Mouse (Mus musculus) bone marrow macrophage, adult 2 months (primary cell): ENCODE data around the gene Pphln1. TPM values are rescaled to one million over a fixed set of nuclear protein-coding genes. Genes with fewer than 3 reads are reported as not detected.

Source experiments
- H3K27ac ChIP-seq: 2 replicates; pipeline ENCODE4 v1.5.1; 2012; ENCODE audit warnings: low read depth, low read length; ENCODE audit not compliant: insufficient read depth
- H3K4me1 ChIP-seq: 2 replicates; pipeline ENCODE4 v1.6.1; 2012; ENCODE audit warnings: low read length; ENCODE audit not compliant: control insufficient read depth, insufficient read depth
- H3K4me3 ChIP-seq: 2 replicates; pipeline ENCODE4 v1.5.1; 2012; ENCODE audit warnings: mild to moderate bottlenecking, low read length, moderate library complexity; ENCODE audit not compliant: insufficient read depth
- CTCF ChIP-seq: IDR thresholded peaks from 2 replicates; pipeline ENCODE4 v1.5.1; 2012; ENCODE audit warnings: low read depth, mild to moderate bottlenecking, low read length, moderate library complexity
- POLR2A ChIP-seq: IDR thresholded peaks from 2 replicates; pipeline ENCODE4 v1.6.1; 2012; ENCODE audit warnings: mild to moderate bottlenecking, low read depth, low read length, borderline replicate concordance
- polyA plus RNA-seq: library from polyadenylated mRNA; stranded (reverse); fragments of >200 nt; gene quantifications from 2 replicates; pipeline ENCODE4 v1.2.4, GENCODE M21; 2012; ENCODE audit not compliant: missing spikeins, insufficient read depth, insufficient read length

Gene Pphln1
- polyA plus RNA-seq, 1 experiment, result 25.5 TPM

DNA sequence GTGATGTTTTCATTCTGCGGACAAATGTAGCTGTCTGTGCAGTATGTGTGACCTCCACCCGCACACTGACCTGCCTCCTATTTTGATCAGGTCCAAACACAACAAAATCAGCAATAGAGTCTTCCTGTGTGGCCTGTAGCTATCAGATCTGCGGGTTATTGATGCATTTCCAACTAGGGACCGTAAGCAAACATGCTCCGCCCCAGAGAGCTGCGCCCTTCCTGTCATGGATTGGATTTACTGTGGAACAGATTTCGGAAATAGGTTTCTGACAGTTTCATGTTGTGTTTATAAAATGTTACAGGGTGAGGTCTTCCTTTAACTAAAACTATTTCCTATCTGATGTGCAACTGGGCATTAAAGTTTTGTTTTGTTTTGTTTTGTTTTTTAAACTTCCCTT is 87.9 kb downstream of the Pphln1 start:
- H3K4me3 ChIP-seq, result no peak overlapping the region
- H3K27ac ChIP-seq, result peak overlapping the region; percentile 18
- TF ChIP-seq CTCF, result no peak
- no peak for TF ChIP-seq POLR2A
- H3K4me1 ChIP-seq, result peaks cover 17% of the 10 kb centered on the region

DNA sequence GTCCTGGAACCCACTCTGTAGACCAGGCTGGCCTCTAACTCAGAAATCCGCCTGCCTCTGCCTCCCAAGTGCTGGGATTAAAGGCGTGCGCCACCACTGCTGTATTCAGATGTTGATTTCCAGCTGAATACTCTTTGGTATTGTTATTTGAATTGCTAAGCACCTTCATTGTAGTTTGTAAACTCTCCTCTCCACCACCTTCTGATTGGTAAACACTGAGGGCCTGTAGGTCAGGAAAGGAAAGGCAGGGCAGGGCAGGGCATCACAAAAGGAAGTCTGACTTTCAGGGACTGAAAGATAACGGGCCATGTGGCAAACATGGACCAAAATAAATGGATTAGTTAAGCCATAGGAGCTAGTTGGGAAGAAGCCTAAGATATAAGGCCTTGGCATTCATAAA is 91.4 kb downstream of the Pphln1 start:
- Histone ChIP-seq H3K4me3 (no peak overlapping the region), H3K4me1 (peaks cover 6% of the 10 kb centered on the region), H3K27ac (no peak overlapping the region)
- TF ChIP-seq CTCF (no peak), POLR2A (no peak)

DNA sequence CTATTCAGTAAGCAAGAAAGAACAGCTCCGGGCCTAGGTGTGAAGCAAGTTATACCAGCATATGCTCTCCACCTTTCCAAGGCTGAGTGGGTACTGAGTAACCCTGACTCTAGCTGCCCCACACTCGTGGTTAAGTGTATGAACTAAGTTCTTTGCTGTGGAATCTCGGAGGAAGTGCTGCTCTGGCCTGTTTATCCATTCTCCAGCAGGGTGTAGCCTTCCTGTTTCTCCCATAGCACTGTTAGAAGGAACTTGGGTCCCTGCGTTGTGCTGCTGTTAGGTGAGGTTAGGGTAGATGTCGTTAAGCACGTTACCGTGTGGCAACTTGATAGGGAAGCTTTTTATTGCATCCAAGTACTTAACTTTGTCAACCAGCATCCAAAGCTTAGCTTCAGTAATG is 96.5 kb downstream of the Pphln1 start:
- H3K27ac ChIP-seq, result no peak overlapping the region
- no peak overlapping the region for H3K4me3 ChIP-seq
- no peak for TF ChIP-seq POLR2A
- no peak for TF ChIP-seq CTCF
- H3K4me1 ChIP-seq, result no peaks in the 10 kb centered on the region; the same call in 1 of the 2 replicates

DNA sequence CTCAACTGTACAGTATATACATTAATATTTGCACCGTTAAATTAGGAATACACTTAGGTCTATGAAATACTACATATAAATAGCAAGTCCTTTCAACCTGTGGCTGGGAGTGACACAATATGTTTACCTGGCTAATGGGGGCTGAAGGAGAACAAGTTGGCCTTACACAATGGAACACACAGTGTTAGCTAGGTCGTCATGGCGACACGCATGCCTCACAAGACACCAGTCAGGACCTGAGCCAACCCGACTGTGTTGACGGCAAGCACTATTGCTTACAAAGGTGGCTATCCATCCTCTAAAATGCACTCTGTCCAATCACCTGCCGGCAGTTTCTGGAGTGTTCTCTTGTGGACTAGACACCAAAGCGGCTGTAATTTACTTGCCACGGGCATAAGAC is 101.7 kb downstream of the Pphln1 start:
- no peak overlapping the region for H3K4me3 ChIP-seq
- TF ChIP-seq CTCF, result no peak
- TF ChIP-seq POLR2A, result no peak
- H3K27ac ChIP-seq, result no peak overlapping the region
- no peaks in the 10 kb centered on the region; the same call in 1 of the 2 replicates for H3K4me1 ChIP-seq

DNA sequence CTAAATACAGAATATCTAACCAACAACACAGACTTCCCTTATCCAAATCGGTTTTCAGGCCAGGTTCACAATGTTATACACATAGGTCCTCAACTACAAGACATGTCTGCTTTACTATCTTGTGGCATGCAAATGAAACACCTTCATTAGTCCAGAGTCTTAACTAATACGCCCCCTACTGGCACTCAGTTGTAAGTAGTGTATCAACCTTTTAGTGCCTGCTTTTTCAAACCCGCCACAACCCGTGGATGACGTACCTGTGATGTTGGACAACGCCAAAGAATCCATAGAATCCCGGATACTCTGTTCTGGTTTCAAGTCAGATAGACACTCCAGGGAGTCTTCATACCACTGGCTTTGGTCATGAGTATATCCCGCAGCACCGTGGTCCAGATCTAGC is 104.6 kb downstream of the Pphln1 start:
- Histone ChIP-seq H3K4me3 (no peak overlapping the region), H3K27ac (no peak overlapping the region), H3K4me1 (no peaks in the 10 kb centered on the region)
- no peak for TF ChIP-seq POLR2A

DNA sequence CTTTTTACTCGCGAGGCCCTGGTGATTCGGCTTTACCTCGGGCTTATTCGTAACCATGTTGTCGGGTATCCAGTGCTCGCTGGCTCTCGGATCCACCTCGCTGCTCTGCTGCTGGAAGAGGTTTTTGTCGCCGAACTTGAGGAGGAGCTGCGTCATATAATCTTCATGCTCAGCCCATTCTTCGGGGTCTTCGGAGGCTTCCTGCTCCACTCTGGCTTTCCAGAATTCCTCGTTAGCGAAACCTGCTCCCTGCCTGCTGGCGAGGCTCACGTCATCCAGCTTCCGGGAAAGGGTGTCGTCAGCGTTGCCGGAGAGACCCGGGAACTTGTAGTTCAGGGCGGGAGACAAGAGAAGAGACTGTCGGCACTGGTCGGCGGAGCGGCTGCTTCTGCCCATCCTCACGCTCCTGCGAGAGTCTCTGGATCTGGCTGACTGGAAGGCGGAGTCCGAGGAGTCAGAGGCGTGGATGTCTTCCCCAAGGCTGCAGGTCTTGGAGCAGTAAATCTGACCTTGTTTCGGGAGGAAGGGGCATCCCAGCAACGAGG is 105.1 kb downstream of the Pphln1 start:
- Histone ChIP-seq H3K4me3 (no peak overlapping the region), H3K4me1 (no peaks in the 10 kb centered on the region), H3K27ac (no peak overlapping the region)
- no peak for TF ChIP-seq POLR2A
- no peak for TF ChIP-seq CTCF

DNA sequence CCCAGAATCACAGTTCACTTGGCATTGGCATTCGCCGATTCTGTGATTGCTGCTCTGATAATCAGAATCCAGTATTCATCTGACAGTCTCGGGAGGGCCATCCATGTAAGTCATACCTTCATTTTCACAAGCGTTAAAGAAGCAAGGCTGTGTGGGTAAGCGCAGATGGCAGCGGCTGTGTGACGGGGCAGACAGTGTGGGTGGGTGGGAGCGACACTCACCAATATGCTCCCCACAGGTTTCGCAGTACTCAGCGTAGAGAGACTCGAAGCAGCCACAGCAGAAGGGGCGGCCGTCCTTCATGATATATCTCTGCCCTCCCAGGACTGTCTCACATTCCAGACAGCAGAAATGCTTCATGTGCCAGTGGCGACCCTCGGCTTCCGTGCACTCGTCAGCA is 106.7 kb downstream of the Pphln1 start:
- Histone ChIP-seq H3K4me1 (no peaks in the 10 kb centered on the region), H3K4me3 (no peak overlapping the region), H3K27ac (no peak overlapping the region)
- TF ChIP-seq CTCF (no peak), POLR2A (no peak)

DNA sequence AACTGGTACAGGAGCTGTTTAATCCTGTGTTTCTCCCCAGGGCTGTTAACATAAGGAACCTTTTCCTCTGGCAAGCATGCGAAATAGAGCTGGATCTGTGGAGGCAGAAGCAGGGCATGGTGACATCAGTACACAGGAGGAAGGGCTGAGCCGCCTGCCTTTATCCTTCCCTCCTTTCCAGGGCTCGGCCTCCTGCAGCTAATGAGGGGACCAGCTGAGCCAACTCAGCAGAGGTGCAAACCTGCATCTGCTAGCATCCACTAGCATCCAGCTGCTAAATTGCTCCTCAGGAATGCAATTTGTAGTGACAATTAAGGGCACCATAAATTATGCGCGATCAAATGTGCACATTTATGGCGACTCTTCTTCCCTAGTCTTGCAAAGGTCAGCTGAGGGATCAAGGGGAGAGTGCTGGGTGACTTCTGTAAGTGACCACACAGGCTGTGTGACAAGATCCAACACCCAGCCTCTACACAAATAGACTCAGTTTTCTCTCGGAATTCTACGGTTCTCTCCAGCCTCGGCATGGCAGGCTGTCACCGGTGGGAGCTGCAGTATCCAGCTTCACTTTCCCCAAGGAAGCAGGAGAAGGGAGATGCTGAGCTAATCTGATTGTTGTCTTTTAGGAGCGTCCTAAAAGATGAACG is 112.7 kb downstream of the Pphln1 start:
- no peaks in the 10 kb centered on the region for H3K4me1 ChIP-seq
- no peak overlapping the region for H3K4me3 ChIP-seq
- no peak overlapping the region for H3K27ac ChIP-seq
- TF ChIP-seq POLR2A (no peak), CTCF (no peak)

DNA sequence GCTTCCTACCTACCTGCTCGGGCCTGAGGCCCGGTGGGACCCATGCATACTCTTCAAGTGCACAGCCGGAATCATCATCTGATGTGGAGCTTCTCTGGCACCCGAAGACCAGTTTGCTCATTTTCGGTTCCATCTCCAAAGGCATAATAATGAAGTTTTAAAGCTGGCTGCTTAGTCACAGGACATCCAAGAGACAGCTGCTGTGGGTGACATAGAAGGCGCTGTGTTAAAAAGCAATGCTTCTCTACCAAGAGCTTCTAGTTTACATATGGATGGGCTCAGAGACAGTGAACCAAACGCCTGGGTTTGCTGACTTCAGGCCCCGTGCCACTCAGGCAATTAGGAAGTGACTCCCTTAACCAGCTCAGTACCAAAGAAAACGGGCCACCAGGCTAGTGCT is 114.3 kb downstream of the Pphln1 start:
- H3K4me3 ChIP-seq, result no peak overlapping the region
- TF ChIP-seq CTCF (no peak), POLR2A (no peak)
- H3K4me1 ChIP-seq, result no peaks in the 10 kb centered on the region
- H3K27ac ChIP-seq, result no peak overlapping the region

DNA sequence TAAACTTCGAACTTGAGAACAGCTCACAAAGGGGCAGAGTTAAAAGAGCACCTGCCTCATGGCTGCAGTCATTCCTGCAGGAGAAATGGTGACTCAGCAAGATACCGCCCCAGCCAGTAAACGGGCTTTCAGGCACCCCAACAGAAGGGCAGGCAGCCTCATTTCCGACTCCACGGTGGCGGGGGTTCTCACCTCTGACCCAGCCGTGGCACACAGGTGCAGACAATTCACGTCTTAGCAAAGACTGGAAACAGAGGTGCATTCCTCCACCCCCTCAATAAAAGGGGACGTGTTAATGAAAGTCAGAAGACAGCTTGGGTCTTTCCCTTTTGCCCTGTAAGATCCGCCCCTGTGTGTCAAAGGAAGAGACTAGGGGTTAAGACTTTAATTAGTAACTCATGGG is 115.8 kb downstream of the Pphln1 start:
- Histone ChIP-seq H3K4me3 (no peak overlapping the region), H3K4me1 (0 out of 2 replicates have a peak, but pooled peaks cover 2% of the 10 kb centered on the region), H3K27ac (no peak overlapping the region)
- TF ChIP-seq CTCF (no peak), POLR2A (no peak)
